Mouse (Mus musculus) telencephalon, adult 2 months (tissue): ENCODE data around the gene Spef2.
"Not testable (repeated sequence)": the region's sequence is repeated elsewhere in the genome, so short reads cannot be mapped to it uniquely, and the experiment has no call there.

Source experiments
- DNase-seq: peaks from one replicate; pipeline ENCODE4 v3.0.0-alpha.2; 2011; ENCODE audit warnings: low read depth, low spot score

Gene Spef2

GRCm38 (mm10) chr15:9748359-9749102 lies at the start of gene Spef2:
Gene Spef2, minus strand, starts transcription at chr15:9748868.
- peak; percentile 23 for DNase-seq

- no peak for DNase-seq
Measured at GRCm38 (mm10) chr15:9794131-9794530, 45.5 kb upstream of the Spef2 start.

GRCm38 (mm10) chr15:9788245-9789030 lies 39.8 kb upstream of the Spef2 start:
- DNase-seq: no peak

GRCm38 (mm10) chr15:9774222-9775142 lies 25.8 kb upstream of the Spef2 start:
- DNase-seq: not testable (repeated sequence)

DNA sequence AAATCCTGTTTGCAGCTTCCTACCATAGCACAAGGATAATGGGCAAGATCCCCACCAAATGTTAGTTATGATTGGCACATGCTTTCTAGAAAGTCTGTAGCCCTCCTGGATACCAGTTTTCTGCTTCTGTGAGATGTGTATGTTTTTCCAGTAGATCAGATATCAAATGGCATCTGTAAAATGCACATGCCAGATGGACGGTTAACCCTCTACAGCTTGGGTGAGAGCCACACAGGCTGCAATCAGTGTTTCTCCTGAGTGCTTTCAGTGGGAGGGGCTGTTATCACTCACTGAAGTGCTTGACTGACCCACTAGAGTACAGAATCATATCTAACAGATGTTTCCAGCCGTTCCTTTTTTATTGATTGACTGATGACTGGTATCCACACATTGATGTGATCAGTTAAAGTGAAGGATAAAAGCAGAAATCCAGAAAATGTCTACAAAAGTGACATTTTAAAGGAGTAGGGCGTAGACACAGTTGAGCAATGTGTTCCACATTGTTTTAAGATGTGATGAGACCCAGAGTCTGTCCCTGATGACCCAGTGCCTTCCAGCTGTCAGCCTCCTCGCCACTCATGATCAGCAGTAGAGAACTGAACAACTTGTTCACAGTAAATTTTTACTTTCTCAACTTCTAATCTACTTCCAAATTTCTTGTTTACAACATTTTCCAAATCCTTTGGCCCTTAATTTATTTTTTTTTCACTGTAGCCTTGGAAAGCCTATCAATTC lies 19.7 kb upstream of the Spef2 start:
- no peak for DNase-seq

DNA sequence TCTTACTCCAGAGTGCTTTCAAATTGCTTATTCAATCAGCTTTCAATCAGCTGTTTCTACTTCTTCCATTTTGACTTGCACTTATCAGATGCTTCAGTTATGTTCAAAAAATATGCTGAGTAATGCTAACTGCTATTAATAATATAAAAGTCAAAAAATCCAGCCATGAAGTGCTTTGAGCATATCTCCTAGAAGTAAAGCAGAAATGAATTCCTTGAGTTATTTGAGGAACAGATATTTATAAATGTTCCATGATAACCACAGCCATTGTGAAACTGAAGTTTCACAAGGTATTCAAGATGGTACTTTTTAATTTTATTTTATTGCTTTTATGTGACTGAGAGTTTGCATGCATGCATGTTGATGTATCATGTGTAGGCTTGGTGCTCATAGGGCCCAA lies 18.4 kb upstream of the Spef2 start:
- no peak for DNase-seq

DNA sequence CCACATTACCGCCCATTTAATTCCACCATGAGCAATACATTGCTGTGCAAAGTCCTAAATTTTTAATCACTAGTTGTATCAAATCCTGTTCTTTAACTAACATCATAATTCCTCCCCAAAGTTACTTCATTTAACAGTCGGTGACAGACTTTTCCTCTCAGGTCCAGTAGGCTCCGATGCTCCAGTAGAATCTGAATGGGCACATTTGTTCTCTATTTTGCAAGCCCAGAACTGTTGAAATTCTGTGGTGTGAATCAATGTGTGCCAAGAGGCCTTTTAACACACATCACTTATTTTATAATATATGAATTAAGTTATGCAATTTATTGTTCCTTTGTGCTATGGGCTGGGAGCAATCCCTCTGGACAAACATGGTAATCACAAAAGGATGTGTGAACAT lies 2.3 kb upstream of the Spef2 start:
- no peak for DNase-seq

GRCm38 (mm10) chr15:9747410-9748104 lies 1.1 kb downstream of the Spef2 start:
- DNase-seq: no peak

GRCm38 (mm10) chr15:9742172-9742571 lies 6.5 kb downstream of the Spef2 start:
- no peak for DNase-seq

DNA sequence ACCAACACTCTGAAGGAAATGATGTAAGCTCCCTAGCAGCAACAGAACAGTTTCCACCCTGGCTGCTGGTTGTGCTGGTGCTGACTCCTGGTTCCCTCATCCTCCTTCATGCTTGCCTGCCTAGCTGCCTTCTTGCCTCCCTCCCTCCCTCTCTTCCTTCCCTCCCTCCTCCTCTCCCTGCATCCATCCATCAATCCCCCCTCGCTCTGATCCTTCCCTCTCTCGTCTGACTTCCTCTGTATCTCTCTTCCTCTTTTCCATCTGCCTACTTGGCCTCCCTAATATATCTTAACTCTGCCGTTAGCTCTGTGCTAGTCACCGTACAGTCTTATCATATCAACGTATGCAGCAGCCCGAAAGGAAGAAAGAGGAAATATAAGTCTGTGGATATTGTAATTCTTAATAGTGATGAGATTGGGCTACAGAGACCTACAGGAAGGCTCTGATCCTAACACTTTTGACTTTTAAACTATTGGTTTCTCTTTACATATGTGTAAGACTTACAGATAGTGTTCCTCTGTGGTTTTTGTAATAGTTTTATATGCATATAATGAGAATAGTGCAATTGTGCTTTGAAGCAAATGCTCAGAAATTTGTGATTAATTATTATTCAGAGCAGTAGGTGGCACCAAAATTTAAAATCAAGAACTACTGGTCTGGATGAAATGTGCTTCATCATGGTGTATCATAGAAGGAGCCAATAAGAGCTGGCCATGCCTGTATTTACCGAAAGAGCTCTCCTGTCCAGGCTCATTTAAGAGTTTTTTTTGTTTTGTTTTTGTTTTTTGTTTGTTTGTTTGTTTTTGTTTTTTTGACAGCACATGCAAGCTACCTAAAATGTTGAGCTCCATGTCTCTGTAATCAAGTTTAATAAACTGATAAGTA lies 33.9 kb downstream of the Spef2 start:
- no peak for DNase-seq

- no peak for DNase-seq
Measured at GRCm38 (mm10) chr15:9713707-9714106, 35.0 kb downstream of the Spef2 start.

DNA sequence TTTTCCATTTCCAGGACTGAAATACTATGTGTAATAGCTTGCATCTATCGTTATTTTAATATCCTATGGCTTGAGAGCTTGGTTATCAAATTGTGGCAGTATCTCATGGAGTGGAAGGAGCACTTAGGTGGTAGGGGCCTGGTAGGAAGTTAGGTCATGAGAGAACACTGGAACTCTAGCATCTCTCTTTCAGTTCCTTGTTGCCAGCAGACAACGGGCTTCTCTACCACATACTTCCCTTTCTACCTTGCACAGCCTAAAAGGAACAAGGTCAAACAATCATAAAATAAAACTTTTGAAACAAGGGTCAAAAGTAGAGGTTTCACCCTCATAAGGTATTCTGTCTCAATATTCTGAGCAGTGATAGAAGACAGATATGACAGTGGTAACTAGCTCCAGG lies 38.3 kb downstream of the Spef2 start:
- DNase-seq: no peak

DNA sequence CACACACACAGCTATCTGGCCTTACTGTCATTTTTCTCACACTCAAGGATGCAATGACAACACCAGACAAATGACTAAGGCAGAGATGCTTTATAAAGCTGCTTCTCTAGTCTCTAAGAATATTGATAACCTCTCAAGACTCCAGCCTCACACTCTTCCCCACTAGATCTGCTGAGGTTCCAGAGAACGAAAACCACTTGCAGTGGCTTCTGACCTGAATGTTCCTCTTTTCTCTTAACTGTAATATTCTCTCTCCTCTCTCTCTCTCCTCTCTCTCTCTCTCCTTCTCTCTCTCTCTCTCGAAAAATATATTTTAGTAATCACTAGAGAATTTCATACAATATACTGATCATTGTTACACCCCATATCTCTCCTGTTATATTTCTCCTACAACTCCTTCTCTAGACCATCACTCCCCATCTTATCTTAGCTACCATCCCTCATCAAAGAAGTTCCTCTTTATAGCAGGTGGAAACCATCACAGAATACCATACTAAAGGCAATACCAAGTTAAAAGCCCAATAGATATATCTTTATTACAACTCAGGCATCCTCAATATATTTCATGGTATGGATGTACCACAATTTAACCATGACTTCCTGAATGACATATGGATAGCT lies 42.7 kb downstream of the Spef2 start:
- DNase-seq: no peak

- DNase-seq: no peak
Measured at GRCm38 (mm10) chr15:9701845-9702244, 46.8 kb downstream of the Spef2 start.

DNA sequence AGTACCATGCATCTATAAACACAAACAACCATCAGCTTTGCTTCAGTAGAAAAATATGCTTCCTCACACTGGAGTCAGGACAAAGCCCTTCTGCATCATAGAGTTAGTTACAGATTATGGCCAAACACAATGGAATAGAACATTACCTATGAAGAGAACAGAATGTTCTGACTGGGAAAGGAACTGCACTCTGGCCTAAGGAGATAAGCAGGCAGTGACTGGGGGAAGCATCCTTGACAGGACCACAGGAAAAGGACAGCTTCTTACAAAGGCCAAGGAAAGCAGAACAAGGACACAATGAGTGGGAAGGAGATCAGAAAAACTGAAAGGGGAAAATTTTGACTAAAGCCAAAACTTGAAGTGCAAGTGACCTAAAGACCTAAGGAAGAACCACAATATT lies 56.9 kb downstream of the Spef2 start:
- DNase-seq: no peak

GRCm38 (mm10) chr15:9690845-9691244 lies 57.8 kb downstream of the Spef2 start:
- no peak for DNase-seq

GRCm38 (mm10) chr15:9690436-9690835 lies 58.2 kb downstream of the Spef2 start:
- no peak for DNase-seq

DNA sequence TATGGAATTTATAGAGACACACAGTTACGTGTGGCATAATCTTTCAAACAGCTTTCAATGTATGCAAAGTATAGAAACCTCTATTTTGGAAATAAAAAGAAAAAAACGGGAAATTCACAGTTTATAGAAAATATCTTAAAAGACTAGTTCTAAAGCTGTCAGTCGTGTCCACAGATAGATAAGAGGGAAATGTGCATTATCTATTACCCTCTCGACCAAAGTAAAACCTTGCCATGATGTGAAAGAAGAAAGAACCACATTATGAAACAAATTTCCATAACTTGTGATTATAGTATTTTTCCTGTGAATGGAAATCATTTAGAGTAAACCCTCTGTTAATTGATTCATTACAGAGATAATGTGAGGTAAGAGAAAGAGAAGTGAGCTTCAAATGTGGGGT lies 65.2 kb downstream of the Spef2 start:
- DNase-seq: no peak

GRCm38 (mm10) chr15:9677343-9678036 lies 71.2 kb downstream of the Spef2 start:
- no peak for DNase-seq
